Mouse (Mus musculus): ENCODE measurements around the gene Zfp764.

GRCm38 (mm10) chr7:127364166-127364565, 42.5 kb downstream of the Zfp764 start:
- no peak for TF ChIP-seq POLR2A (IDR thresholded peaks at IDR 0.05; ENCODE audit: borderline replicate concordance, control insufficient read depth, low read depth, low read length)
- no peak for TF ChIP-seq CTCF (IDR thresholded peaks at IDR 0.05; ENCODE audit: control insufficient read depth, insufficient read depth, low read length)

All from bone marrow, adult 2 months (tissue).